Mouse (Mus musculus) frontal cortex, postnatal 36 days (tissue): ENCODE results near the gene Akap13.

Experiments used
- DNase-seq, 2 experiments: peaks; one replicate each; pipeline ENCODE4 v3.0.0; 2022; ENCODE audit warnings: low spot score in 2 of 2

The Akap13 gene

DNA sequence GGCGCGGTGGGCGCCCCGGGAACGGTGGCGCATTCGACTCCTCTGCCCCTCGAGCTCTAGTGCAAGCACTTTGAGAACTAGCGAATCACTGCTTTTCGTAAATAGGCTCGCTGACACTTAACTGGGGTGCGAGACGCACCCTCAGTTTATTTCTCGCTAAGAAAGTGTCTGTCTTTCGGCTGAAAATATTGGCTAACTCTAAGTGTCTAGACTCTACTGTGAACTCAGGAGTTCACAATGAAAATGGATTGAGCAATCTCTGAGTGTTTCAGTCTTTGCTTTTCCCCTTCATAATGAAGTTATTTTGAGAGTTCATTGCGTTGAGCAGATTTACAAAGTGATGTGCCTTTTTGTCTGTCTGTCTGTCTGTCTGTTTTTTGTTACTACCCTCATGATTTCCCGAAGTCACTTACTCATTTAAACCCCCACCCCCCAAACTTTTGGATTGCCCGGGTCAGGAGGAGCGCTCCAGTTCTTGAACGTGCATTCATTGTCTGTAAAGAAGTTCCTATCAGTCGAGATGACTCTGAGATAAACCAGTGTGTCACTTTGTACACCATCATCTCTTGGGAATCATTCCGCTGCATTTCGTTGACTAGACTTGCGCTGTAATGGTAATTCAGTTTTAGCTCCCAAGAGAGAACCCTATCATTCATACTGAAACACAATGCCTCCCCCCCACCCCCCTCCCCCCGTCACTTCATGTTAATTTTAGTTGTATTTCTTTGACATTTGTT is 986 bp downstream of the Akap13 start:
- no peak for DNase-seq

DNA sequence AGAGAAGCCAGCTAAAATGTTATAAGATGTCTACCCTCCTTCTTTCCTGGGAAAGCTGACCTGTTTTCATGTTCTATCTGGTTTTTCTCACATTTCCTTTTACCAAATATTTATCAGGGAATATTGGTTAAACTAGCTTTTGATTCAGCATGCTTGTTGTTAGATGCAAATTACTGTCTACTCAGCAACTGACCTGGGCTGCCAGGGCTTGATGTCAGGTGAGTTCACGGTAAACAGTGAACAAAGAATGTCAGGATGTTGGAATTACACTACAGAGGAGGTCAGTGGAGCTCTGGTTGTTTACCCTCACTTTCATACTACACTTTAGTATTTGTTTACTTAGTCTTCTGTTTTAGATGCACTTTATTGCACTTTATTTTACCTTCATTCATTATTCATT is 5.0 kb downstream of the Akap13 start:
- DNase-seq, result no peak

DNA sequence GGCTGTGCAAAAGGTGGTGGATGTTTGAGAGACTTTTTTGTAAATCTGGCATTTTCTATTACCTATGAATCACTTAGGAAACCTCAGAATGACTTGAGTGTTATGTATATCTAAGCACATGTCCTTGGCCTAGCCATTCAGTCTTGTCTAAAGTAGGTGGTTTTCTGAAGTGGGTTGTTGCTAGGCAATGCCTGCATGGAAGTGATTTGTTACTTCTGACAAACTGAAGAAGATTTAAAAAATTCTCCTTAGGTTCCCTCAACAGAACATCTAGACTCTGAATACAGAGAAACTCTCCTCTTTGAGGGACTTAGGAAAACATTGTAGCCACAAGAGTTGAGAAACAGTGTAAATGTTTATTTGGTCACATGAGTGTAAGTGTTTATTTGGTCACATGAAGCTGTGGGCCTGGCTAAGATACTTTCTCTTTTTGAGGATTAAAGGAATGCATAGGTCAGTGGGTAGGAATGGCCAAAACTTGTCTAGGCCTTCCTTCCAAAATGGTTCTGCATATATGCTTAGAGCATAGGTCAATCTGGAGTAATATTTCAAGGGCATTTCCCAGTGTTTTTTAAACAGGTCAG is 8.3 kb downstream of the Akap13 start:
- DNase-seq, result no peak

DNA sequence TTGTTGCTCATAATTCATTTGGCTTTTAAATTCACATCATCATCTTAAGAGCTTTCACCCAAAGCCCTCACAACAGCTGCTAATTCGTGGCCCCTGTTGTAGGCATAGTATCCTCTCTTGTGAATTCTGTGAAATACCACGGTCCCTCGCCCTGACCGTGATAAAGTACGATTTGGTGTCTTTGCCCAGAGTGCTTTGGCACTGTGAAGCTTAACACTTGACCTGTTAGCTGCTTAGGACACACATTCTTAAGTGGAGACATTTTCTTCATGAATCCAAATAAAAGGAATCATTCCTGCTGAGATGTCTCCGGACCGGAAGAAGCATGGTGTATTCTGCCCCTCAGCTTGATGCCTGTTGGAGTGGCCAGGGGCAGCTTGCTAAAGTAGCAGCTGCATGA is 12.5 kb downstream of the Akap13 start:
- DNase-seq, result no peak

DNA sequence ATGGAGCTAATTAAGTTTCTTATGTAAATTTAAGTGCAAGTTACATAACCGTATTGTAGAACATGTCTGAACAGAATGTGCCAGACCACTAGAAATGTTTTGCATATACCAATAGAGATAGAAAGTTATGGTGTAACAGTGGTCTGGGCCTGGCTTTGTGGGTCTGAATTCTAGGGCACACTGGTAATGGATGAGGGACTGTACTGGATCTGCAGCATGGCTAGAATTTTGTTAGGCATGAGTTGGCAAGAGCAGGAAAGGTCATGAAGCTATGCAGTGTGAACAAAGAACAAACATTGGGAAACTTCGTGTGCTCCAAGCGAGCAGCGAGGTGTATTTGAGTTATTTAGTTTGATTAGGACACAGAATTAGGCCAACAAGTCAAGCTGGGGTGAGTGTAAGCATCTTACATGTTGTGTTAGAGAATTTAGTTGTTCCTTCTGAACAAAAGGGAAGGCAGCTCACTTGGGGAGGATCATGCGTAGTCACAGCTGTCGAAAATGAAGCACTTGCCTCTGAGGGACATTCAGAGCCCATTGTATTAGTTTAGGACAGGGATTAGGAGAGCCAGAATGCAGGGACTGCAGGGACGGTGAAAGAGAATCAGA is 15.1 kb downstream of the Akap13 start:
- DNase-seq, result no peak

DNA sequence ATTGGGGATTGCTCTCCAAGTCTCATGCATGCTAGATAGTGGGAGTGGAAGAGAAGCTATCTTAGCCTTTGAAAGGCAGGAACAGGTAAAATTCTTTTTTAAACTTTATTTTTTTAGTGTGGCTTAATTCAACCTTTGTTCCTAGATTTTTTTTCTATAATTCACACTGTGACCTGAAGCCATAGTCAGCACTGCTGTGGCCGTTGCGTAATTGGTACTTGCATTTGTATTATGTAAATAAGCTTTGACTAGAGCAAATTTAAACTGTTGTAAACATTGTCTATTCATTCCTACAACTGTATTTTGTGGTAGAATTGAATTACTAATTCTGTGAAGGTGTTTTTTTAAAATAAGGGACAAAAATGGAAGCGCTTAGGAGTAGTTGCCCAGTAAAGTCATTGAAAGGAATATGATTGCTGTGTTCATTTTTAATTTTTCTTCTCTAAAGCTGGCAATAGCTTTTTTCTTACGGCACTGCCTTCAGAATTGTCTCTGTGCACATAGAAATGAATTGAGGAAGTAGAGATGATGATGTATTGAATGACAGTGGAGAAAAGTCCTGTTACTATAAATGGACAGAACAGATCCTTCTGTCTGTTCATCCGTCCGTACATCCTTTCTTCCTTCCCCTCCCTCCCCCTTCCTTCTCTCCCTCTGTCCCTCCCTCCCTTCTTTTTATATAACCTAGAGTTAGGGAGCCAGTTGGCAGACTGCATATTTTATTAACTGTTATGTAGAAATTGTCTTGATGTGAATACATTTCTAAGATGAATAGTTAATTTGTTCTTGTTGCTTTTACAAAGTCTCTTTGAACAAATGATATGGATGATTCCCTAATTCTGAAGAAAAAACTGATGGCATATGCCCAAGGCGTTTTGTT is 17.2 kb downstream of the Akap13 start:
- no peak for DNase-seq

DNA sequence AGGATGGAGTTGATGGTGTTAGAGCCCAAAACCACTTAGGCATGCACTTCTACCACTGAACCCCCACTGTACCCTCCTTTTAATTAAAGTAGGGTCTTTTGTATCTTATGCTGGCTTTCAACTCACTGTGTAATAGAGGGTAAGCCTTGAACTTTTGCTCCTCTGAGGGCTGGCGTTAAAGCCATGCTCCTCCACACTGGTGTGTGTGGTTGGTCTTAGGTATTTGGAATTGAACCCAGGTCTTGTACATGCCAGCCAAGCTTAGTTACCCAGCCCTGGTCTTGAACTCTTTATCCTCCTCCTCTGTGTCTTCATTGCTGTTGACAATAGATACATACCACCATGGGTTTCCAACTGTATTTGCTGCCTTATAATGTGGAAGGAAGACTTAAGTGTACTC is 18.0 kb downstream of the Akap13 start:
- DNase-seq, result no peak

DNA sequence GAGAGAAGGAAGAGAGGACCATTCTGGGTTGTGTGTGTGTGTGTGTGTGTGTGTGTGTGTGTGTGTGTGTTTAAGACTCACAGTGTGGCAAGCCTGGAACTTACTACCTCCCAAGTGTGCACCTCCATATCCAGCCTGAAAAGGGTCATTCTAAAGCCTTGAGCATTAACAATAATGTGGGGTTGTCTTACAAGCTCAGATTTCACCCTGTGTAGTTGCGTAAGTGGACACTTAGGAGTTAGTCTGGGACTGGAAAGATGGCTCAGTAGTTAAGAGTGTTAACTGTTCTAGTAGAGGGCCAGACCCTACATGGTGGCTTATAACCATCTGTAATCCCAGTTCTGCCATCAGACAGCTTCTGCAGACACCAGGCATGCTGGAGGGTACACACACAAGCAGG is 18.7 kb downstream of the Akap13 start:
- DNase-seq, result no peak

DNA sequence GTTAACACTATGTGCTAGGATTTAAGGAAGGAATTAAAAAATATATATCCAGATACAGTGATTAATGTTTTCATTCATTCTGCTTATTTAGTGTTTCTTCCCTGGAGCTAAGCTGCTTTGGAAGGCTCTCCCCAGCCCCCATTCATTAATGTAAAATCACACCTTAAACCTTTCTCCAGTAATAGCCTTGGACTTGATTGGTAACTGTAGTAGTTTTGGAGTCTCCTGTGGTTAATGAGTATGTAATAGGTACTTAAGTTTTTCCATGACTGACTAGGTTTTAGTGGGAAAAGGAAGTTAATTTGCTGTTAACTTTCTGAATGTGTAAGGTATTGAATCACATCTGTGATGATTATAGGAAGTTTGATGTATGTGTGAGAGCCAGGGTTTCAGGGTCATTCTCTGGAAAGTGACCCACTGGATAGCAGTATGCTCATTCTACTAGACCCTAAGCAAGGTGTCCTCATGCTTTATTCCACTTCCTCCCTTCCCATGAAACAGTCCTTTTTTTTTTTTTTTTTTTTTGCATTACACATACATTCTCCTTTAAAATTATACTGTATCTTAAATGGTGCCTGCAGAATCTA is 19.3 kb downstream of the Akap13 start:
- no peak for DNase-seq

DNA sequence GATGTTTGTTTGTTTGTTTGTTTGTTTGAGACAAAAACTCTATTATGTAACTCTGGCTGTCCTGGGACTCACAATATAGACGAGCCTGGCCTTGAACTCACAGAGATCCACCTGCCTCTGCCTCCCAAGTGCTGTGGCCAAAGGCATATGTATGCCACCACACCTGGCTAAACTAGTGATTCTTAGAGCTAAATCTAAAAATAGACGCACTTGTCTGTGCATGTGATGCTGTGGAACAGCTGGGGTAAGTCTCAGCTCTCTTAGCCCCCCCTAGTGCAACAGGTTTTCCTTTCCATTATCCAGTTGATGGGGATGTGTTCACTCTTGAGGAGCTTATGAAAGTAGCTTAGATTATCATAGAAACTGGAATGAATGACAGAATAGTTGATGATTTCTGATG is 22.7 kb downstream of the Akap13 start:
- DNase-seq, result no peak

DNA sequence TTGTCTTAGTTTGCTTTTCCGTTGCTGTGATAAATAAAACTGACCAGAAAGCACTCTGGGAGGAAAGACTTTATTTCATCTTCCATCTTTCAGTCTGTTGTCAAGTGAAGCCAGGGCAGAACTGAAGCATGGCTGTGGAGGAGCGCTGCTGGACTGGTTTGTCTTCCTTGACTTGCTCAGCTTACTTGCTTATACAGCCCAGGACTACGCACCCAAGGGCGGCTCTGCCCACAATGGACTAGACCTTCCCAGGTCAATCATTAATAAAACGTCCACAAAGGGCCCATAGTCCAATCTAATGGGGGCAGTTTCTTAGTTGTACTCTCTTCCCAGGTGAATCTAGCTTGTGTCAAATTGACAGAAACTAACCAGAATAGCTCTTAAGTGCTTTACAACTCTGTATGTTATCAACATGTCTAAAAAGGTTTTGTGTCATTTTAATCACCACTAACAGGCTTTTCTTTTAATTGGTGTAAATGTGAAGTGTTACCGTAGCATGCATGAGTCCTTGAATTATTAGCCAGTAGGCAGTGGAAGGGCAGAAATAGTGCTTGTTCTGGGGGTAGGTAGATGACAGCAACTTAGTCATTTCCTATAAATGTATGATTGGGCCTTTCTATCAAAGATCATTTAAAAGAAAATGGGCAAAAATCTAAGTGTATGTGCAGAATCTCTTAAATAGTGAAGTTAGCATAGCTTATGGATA is 25.5 kb downstream of the Akap13 start:
- no peak for DNase-seq

DNA sequence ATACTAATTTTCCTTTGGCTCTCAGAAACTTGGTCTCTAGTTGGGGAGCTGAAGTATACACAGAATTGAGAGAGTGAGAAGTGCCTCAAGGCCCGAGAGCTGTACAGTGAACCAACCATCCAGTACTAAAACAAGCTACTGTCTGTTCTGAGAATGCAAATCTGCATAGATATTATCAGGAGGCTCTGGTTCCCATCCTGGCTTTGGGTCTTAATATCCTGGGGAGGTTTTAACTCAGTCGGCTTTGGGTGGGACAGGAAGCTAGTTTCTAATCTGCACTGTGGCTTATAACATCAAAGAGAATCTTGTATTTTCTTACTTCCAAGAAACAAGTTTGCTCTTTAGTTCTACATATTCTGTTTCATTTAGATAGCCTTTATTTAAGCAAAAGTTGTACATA is 30.7 kb downstream of the Akap13 start:
- no peak for DNase-seq

DNA sequence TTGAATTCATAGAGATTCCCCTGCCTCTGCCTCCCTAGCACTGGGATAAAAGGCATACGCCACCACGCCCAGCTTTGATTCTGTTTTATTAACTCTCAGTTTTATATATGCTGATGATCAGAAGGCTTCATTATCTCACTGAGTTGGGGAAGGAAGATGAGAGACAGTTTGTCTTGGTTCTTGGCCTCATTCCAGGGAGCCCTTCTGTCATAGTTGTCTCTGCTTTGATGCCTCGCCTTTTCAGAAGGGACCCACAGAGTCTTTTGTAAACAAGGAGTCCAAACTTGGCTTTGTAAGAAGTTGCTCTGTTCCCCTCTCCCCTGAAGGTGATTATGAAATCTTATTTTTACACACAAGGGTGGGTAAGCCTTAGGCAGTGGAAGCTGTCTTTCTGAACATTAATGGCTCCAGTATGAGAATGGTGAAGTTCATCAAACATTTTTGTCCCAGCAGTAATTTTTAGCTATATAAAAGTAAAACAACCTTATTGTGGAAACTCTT is 40.7 kb downstream of the Akap13 start:
- no peak for DNase-seq

DNA sequence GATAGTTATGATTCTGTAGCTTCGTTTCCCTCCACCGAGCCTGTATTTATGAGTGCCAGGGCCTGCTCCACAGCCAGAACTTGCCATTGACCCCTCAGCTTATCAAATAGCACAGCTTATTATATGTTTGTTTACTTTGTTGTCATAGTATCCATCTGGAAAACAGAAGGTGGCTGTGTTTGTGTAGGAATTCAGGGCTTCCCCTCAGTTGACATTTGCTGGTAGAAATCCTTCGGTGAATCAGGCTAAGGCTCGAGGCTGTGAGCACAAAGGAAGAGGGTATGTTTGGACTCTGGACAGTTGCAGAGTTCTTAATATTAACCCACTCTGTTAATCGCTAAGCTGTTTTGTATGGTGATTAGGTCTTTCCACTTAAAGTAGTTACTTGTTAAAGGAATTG is 43.3 kb downstream of the Akap13 start:
- DNase-seq, result no peak

DNA sequence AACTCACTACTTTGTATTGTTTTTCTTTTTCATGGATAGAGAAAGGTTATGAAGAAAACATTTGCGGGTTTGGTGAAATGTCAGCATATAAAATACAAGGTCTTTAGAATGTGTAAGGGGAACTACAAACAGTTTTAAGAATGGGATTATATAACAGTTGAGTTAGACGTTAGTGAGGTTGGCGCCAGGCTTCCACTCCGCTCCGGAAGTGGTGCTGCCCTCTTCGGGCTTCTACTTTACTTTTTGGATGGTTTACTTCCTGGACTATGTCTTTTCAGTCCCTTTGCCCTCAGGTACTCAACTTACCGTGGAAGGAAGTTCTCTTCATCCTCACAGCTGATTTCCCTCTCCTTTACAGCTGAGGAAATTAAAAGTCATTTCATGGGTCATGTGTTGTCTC is 43.9 kb downstream of the Akap13 start:
- no peak for DNase-seq

DNA sequence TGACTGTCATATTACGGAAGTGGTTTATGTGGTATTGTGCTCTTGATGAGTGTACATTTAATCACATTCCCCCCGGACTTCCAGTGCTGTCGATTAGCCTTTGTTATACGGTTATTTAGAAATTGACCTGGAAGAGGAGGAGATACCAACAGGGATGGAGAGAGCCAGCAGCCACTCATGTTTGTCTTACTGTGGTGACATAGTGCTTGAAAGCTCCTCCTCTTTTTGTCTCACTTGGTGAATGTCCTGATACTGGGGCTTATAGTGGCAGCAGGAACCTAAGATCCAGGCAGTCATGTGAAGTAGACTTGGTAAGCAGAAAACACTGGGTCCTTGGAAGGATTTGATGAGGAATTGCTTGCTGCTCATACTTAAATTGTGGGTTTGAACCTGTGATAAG is 44.8 kb downstream of the Akap13 start:
- no peak for DNase-seq

DNA sequence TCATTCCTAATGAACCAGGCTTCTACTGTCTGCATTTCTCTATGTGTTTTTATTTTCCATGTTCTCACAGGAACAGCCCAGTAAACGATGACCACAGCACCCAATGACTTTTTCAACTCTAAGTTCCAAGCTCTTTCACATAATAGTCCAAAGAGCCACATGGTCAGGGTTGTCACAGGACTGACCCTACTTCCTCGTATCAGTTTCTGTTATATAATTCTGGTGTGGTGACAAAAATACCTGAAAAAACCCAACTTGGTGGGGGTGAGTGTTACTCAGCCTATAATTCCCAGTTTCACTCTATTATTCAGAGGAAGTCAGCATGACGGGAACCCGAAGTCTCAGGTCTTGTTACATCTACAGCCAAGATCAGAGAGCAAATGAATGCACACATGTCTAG is 45.5 kb downstream of the Akap13 start:
- no peak for DNase-seq

DNA sequence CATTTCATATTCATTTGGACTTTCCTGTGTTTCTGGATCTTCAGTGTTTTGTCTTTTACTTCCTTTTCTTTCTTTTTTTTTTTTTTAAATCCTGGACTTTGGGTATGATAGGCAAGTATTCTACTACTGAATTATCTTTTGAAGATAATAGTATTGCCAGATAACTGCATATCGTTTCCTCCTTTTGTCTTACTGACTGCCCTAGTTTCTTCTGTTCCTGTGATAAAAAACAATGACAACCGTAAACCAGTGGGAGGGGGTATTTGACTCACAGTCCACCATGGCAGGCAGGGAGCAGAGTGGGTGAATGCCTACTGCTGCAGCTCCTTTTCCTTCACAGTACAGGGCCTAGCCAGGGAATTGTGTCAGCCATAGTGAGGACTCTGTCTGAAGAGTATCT is 49.2 kb downstream of the Akap13 start:
- no peak for DNase-seq

DNA sequence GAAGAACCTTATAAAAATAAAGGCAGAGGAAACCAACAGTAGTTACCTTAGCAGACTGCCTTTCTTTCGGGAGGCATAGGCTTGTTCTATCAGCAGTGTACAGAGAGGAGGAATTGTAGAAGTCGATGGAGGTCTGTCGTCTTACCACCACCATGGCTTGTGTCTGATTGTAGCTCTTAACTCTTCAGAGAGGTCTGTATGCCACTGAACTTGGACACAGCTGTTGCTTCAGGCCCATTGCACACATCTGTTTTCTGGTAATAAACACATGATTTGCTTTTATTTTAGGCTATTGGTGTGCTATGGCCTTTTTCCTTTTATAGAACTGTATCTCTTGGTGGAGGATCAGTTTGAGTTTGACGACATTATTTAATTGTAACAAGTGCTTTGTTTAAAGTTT is 51.3 kb downstream of the Akap13 start:
- no peak for DNase-seq

DNA sequence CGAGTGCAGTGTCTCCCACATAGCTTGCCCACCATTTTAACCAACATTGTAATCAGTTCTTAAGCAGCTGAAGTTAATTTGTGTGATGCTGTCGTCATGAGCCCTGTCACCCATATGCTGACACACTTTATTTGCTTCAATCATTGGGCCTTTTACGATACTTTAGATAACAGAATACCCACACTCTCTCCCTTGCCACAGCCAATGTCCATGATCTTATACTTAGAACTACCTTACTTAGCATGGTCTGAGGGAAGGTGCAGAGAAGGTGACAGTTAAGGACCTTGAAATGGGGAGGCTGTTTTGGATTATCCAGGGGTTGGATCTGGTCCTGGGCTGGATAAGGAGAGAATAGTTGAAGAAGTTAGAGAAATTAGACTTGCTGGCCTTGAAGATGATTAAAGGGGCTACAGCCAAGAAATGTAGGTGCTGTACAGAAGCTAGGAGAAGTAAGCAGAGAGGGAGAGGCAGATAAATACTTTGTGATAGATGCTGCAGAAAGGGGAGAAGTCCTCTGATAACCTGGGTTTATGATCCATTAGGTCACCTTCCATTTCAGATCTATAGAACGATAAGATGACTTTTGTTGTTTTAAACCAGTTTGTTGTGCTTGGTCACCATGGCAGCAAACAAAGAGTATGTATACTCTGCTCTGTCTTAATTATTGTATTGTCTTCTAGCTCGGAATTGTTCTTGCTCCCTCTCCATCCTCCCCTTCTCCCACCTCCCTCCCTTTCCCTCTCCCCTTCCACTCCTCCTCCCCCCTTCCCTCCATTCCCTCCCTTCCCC is 53.9 kb downstream of the Akap13 start:
- no peak for DNase-seq

DNA sequence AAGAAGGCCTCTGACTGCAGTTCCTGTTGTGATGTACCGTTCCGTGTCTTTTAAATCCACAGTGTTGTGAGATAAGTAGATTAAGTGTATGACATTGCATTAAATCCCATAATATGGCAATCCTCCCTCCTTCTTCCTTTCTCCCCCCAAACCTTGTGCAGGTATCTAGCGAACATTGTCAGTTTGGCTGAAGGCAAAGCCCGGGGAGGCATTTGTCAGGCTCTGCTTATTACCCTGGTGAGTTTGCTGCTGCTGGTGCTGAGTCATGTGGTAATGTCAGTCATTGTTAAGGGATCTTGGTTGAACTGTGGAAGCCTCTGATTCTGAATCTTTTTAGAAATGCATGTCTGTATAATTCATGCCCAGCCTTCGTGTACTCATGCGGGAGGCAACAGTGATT is 60.1 kb downstream of the Akap13 start:
- DNase-seq, result no peak
